Mouse (Mus musculus): ENCODE measurements around the gene A830005F24Rik. TPM values are rescaled to one million over a fixed set of nuclear protein-coding genes. Genes with fewer than 3 reads are reported as not detected.

Gene A830005F24Rik
- total and polyA plus RNA-seq, 3 experiments: 1.8 to 2.8 (median 2.7) TPM

DNA sequence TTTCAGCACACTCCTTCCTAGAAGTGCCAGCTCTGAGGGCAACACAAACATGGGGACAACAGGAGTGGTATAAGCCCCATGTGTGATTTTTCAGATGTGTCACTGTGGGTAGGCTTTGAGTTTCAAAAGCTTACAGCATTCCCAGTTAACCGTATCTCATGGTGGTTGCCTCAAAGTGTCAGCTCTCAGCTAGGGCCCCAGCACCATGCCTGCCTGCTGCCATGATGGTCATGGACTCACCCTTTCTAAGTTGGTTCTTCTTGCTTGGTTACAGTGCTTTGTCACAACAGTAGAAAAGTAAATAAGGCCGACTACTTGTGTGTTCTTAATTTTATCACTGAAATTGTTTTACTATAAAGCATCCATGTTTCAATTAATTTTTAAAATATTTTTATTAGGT is 18.1 kb downstream of the A830005F24Rik start:
- no peaks in the 10 kb centered on the region for H3K9me3 ChIP-seq (replicated peaks; ENCODE audit: low read length)
- in situ Hi-C loops (cut with MboI; ENCODE audit: low pct_ligation_motif_present, low pct_unique_long_range_greater_than_20kb, low sequenced_read_pairs): loop anchor here (5.0 to 25.0 kb wide), 2 partner anchors 41 to 281 kb away; no protein-coding TSS in a partner anchor
- peaks cover 4% of the 10 kb centered on the region; the same call in 1 of the 2 replicates for H3K79me2 ChIP-seq (replicated peaks; ENCODE audit: control insufficient read depth, extremely low read depth, insufficient read depth, poor library complexity, severe bottlenecking)
- DNase-seq (ENCODE audit: extremely low read depth): no peak
- dilution Hi-C loops (cut with MboI; ENCODE audit: extremely low pct_ligation_motif_present, extremely low pct_unique_long_range_greater_than_20kb, low sequenced_read_pairs): no loop called here
- H3K27me3 ChIP-seq (replicated peaks): no peaks in the 10 kb centered on the region
- H3K4me1 ChIP-seq (ENCODE audit: control insufficient read depth in 1 of 2, insufficient read depth in 2 of 2): peaks cover 0 to 10% of the 10 kb centered on the region in 2 experiments; a peak in 2 of 4 replicates
- H3K27ac ChIP-seq (ENCODE audit: insufficient read depth, low read depth): no peak overlapping the region
- no peak overlapping the region for H3K4me2 ChIP-seq (ENCODE audit: insufficient read depth, low read depth, poor library complexity, severe bottlenecking)
- H3K36me3 ChIP-seq (replicated peaks in 1 of 2; ENCODE audit: control insufficient read depth in 1 of 2, insufficient read depth in 1 of 2, low read length in 1 of 2): peaks cover 3 to 23% of the 10 kb centered on the region in 2 experiments
- H3K9ac ChIP-seq (ENCODE audit: insufficient read depth, low read depth): no peak overlapping the region
- no peak overlapping the region for H3K4me3 ChIP-seq (replicated peaks in 1 of 3; ENCODE audit: low read depth in 2 of 3, low read length in 2 of 3, poor library complexity in 1 of 3)
- TF ChIP-seq IRF4 (IDR thresholded peaks at IDR 0.05; ENCODE audit: low read depth, low read length): no peak
- TF ChIP-seq UBTF (IDR thresholded peaks at IDR 0.05; ENCODE audit: low read depth, low read length): no peak
- no peak for TF ChIP-seq JUN (IDR thresholded peaks at IDR 0.05; ENCODE audit: insufficient read depth, low read depth, low read length)
- TF ChIP-seq GABPA (IDR thresholded peaks at IDR 0.05; ENCODE audit: insufficient replicate concordance, low read depth, low read length): no peak
- no peak for TF ChIP-seq MAZ (IDR thresholded peaks at IDR 0.05; ENCODE audit: low read depth, low read length)
- no peak for TF ChIP-seq ZC3H11A (IDR thresholded peaks at IDR 0.05; ENCODE audit: low read depth, low read length)
- TF ChIP-seq TBP (conservative IDR thresholded peaks at IDR 0.05; ENCODE audit: low read depth, low read length): no peak
- no peak for TF ChIP-seq SMC3 (IDR thresholded peaks at IDR 0.05; ENCODE audit: low read depth, low read length)
- no peak for TF ChIP-seq HCFC1 (IDR thresholded peaks at IDR 0.05; ENCODE audit: low read depth, low read length)
- TF ChIP-seq MEF2A (IDR thresholded peaks at IDR 0.05; ENCODE audit: borderline replicate concordance, low read depth, low read length): no peak
- no peak for TF ChIP-seq MYC (IDR thresholded peaks at IDR 0.05; ENCODE audit: low read depth, low read length)
- TF ChIP-seq RCOR1 (conservative IDR thresholded peaks at IDR 0.05; ENCODE audit: low read depth, low read length): no peak
- TF ChIP-seq USF2 (conservative IDR thresholded peaks at IDR 0.05; ENCODE audit: low read depth, low read length): no peak
- TF ChIP-seq ZMIZ1 (IDR thresholded peaks at IDR 0.05; ENCODE audit: low read depth, low read length): no peak

- Histone ChIP-seq H3K79me2 (replicated peaks; ENCODE audit: control insufficient read depth, extremely low read depth, insufficient read depth, poor library complexity, severe bottlenecking) (peaks cover 14% of the 10 kb centered on the region), H3K4me3 (replicated peaks in 1 of 3; ENCODE audit: low read depth in 2 of 3, low read length in 2 of 3, poor library complexity in 1 of 3) (no peak overlapping the region), H3K27me3 (replicated peaks) (no peaks in the 10 kb centered on the region), H3K4me1 (ENCODE audit: control insufficient read depth in 1 of 2, insufficient read depth in 2 of 2) (peaks cover 0 to 10% of the 10 kb centered on the region in 2 experiments; a peak in 2 of 4 replicates), H3K27ac (ENCODE audit: insufficient read depth, low read depth) (no peak overlapping the region), H3K4me2 (ENCODE audit: insufficient read depth, low read depth, poor library complexity, severe bottlenecking) (no peak overlapping the region), H3K9ac (ENCODE audit: insufficient read depth, low read depth) (no peak overlapping the region), H3K36me3 (replicated peaks in 1 of 2; ENCODE audit: control insufficient read depth in 1 of 2, insufficient read depth in 1 of 2, low read length in 1 of 2) (peaks cover 6 to 43% of the 10 kb centered on the region in 2 experiments), H3K9me3 (replicated peaks; ENCODE audit: low read length) (no peaks in the 10 kb centered on the region)
- dilution Hi-C loops (cut with MboI; ENCODE audit: extremely low pct_ligation_motif_present, extremely low pct_unique_long_range_greater_than_20kb, low sequenced_read_pairs): no loop called here
- DNase-seq (ENCODE audit: extremely low read depth): no peak
- no peak for TF ChIP-seq ETS1 (conservative IDR thresholded peaks at IDR 0.05; ENCODE audit: low read depth, low read length)
- TF ChIP-seq CTCF (conservative IDR thresholded peaks at IDR 0.05 in 1 of 2, IDR thresholded peaks at IDR 0.05 in 1 of 2; ENCODE audit: low read depth in 2 of 2, low read length in 2 of 2): no peak
- TF ChIP-seq POLR2AphosphoS2 (IDR thresholded peaks at IDR 0.05; ENCODE audit: low read depth, low read length): peak; percentile 51; the same call in 1 of the 2 replicates
- in situ Hi-C loops (cut with MboI; ENCODE audit: low pct_ligation_motif_present, low pct_unique_long_range_greater_than_20kb, low sequenced_read_pairs): loop anchor here (5.0 to 25.0 kb wide), 2 partner anchors 39 to 279 kb away; no protein-coding TSS in a partner anchor
These were observed 20.1 kb downstream of the A830005F24Rik start for GRCm38 (mm10) chr13:48533441-48533840.
